Mouse (Mus musculus) liver, postnatal 0 days (tissue): ENCODE measurements around the gene Dpf3.

Experiments used
- CTCF ChIP-seq: sonication (generic); IDR thresholded peaks from 2 replicates; pipeline ENCODE4 v1.5.1; 2016; ENCODE audit warnings: antibody characterized with exemption, low read depth
- EP300 ChIP-seq: IDR thresholded peaks from 2 replicates; pipeline ENCODE4 v1.6.1; 2016; ENCODE audit warnings: antibody characterized with exemption, low read depth, mild to moderate bottlenecking

DNA sequence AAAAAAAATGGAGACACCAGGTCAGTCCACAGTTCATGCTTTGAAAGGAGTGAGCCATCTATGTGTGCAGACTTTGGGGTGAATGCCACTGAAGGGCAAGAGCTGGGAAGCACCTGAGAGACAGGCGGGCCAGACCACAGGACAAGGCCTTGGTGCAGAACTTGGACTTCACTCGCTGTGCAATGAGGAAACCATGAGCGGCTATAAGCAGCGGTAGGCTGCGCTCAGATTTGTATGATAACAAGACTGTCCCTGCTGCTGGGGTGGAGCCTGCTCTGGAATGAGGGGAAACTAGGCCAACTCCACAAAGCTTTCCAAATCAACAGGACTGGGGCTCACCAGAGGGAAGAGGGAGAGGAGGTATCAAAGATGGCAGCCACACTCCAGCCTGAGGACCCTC lies 57.3 kb downstream of the Dpf3 start:
- TF ChIP-seq CTCF (no peak), EP300 (no peak)
